Mouse (Mus musculus) CH12.LX (cell line): ENCODE measurements at regions not wholly inside any gene's neighbourhood (a gene's known extent, or its start where the extent isn't known, plus 50 kb on each side); places are given as distances from the start of the nearest gene placed in this dataset.

Source experiments
- DNase-seq: peaks from one replicate; pipeline ENCODE4 v3.0.0-alpha.2; 2013; ENCODE audit errors: extremely low read depth
- H3K27ac ChIP-seq: 2 replicates; pipeline ENCODE4 v1.5.1; 2012; ENCODE audit warnings: low read depth, mild to moderate bottlenecking, control low read depth, moderate library complexity; ENCODE audit not compliant: insufficient read depth
- H3K27me3 ChIP-seq: replicated peaks from 2 replicates; pipeline ENCODE3; 2012; ENCODE audit warnings: inconsistent platforms
- H3K36me3 ChIP-seq, 2 experiments: replicated peaks in 1 of 2; 2 replicates each; pipeline versions ENCODE3 to v1.6.1; 2012; ENCODE audit warnings: inconsistent platforms in 1 of 2, low read length in 1 of 2, mild to moderate bottlenecking in 1 of 2, mixed read lengths in 1 of 2, moderate library complexity in 1 of 2; ENCODE audit not compliant: control insufficient read depth in 1 of 2, insufficient read depth in 1 of 2
- H3K4me1 ChIP-seq, 2 experiments: 2 replicates each; pipeline ENCODE4 v1.6.1; 2012; ENCODE audit warnings: inconsistent platforms in 1 of 2, moderate library complexity in 1 of 2; ENCODE audit not compliant: insufficient read depth in 2 of 2, control insufficient read depth in 1 of 2
- H3K4me2 ChIP-seq: 2 replicates; pipeline ENCODE4 v1.6.1; 2012; ENCODE audit warnings: low read depth, mild to moderate bottlenecking, control low read depth; ENCODE audit not compliant: poor library complexity, insufficient read depth, severe bottlenecking
- H3K4me3 ChIP-seq, 3 experiments: fragments of 150-350 bp in 1 of 3; sonication (generic) in 1 of 3; replicated peaks in 1 of 3; 2 replicates each; pipeline versions ENCODE3 to v1.5.1; 2011 to 2012; ENCODE audit warnings: low read depth in 2 of 3, low read length in 2 of 3, mild to moderate bottlenecking in 2 of 3, moderate library complexity in 2 of 3, control low read depth in 1 of 3, improper control_type of control experiment in 1 of 3, inconsistent platforms in 1 of 3, mixed read lengths in 1 of 3; ENCODE audit not compliant: poor library complexity in 1 of 3
- H3K79me2 ChIP-seq: replicated peaks from 2 replicates; pipeline ENCODE4 v1.6.1; 2012; ENCODE audit warnings: mild to moderate bottlenecking, moderate library complexity; ENCODE audit not compliant: control insufficient read depth, poor library complexity, insufficient read depth, severe bottlenecking; ENCODE audit errors: extremely low read depth
- H3K9ac ChIP-seq: 2 replicates; pipeline ENCODE4 v1.6.1; 2012; ENCODE audit warnings: low read depth, mild to moderate bottlenecking, control low read depth, moderate library complexity; ENCODE audit not compliant: insufficient read depth
- H3K9me3 ChIP-seq: replicated peaks from 2 replicates; pipeline ENCODE3; 2012; ENCODE audit warnings: low read length, inconsistent platforms, mixed read lengths
- BHLHE40 ChIP-seq: IDR thresholded peaks from 2 replicates; pipeline ENCODE4 v1.6.1; 2011; ENCODE audit warnings: mild to moderate bottlenecking, low read depth, low read length, improper control_type of control experiment
- CHD2 ChIP-seq: IDR thresholded peaks from 2 replicates; pipeline ENCODE4 v1.6.1; 2011; ENCODE audit warnings: low read length, improper control_type of control experiment
- CTCF ChIP-seq, 2 experiments: IDR thresholded peaks in 1 of 2; conservative IDR thresholded peaks in 1 of 2; 2 replicates each; pipeline ENCODE4 v1.5.1; 2011 to 2012; ENCODE audit warnings: low read depth in 2 of 2, low read length in 2 of 2, improper control_type of control experiment in 1 of 2, inconsistent platforms in 1 of 2, mild to moderate bottlenecking in 1 of 2, moderate library complexity in 1 of 2
- ELF1 ChIP-seq: IDR thresholded peaks from 2 replicates; pipeline ENCODE4 v1.6.1; 2014; ENCODE audit warnings: low read depth, mild to moderate bottlenecking, inconsistent platforms, low read length, improper control_type of control experiment
- EP300 ChIP-seq: IDR thresholded peaks from 2 replicates; pipeline ENCODE4 v1.6.1; 2011; ENCODE audit warnings: low read length, improper control_type of control experiment
- ETS1 ChIP-seq: conservative IDR thresholded peaks from 2 replicates; pipeline ENCODE4 v1.6.1; 2012; ENCODE audit warnings: low read depth, mild to moderate bottlenecking, inconsistent platforms, low read length, improper control_type of control experiment, moderate library complexity
- GABPA ChIP-seq: IDR thresholded peaks from 2 replicates; pipeline ENCODE4 v1.6.1; 2012; ENCODE audit warnings: low read depth, low read length, improper control_type of control experiment, inconsistent platforms; ENCODE audit not compliant: insufficient replicate concordance
- HCFC1 ChIP-seq: IDR thresholded peaks from 2 replicates; pipeline ENCODE4 v1.6.1; 2012; ENCODE audit warnings: low read depth, mild to moderate bottlenecking, inconsistent platforms, low read length, improper control_type of control experiment
- JUN ChIP-seq: IDR thresholded peaks from 2 replicates; pipeline ENCODE4 v1.6.1; 2011; ENCODE audit warnings: low read depth, mild to moderate bottlenecking, low read length, improper control_type of control experiment, moderate library complexity; ENCODE audit not compliant: insufficient read depth
- JUND ChIP-seq: conservative IDR thresholded peaks from 2 replicates; pipeline ENCODE4 v1.6.1; 2011; ENCODE audit warnings: low read depth, low read length, improper control_type of control experiment
- KAT2A ChIP-seq: IDR thresholded peaks from 2 replicates; pipeline ENCODE4 v1.6.1; 2012; ENCODE audit warnings: low read length, improper control_type of control experiment, inconsistent platforms; ENCODE audit not compliant: insufficient replicate concordance
- MAZ ChIP-seq: IDR thresholded peaks from 2 replicates; pipeline ENCODE4 v1.6.1; 2012; ENCODE audit warnings: low read depth, mild to moderate bottlenecking, inconsistent platforms, low read length, improper control_type of control experiment, moderate library complexity
- MEF2A ChIP-seq: IDR thresholded peaks from 2 replicates; pipeline ENCODE4 v1.6.1; 2014; ENCODE audit warnings: low read depth, mild to moderate bottlenecking, inconsistent platforms, low read length, improper control_type of control experiment, borderline replicate concordance
- MXI1 ChIP-seq: IDR thresholded peaks from 2 replicates; pipeline ENCODE4 v1.6.1; 2011; ENCODE audit warnings: mild to moderate bottlenecking, low read depth, low read length, improper control_type of control experiment
- MYC ChIP-seq: IDR thresholded peaks from 2 replicates; pipeline ENCODE4 v1.6.1; 2011; ENCODE audit warnings: low read depth, mild to moderate bottlenecking, improper control_type of control experiment, low read length
- NELFE ChIP-seq: IDR thresholded peaks from 2 replicates; pipeline ENCODE4 v1.6.1; 2011; ENCODE audit warnings: low read depth, low read length, improper control_type of control experiment
- NRF1 ChIP-seq: IDR thresholded peaks from 2 replicates; pipeline ENCODE4 v1.6.1; 2014; ENCODE audit warnings: low read depth, mild to moderate bottlenecking, inconsistent platforms, low read length, improper control_type of control experiment, moderate library complexity
- POLR2AphosphoS2 ChIP-seq: IDR thresholded peaks from 2 replicates; pipeline ENCODE4 v1.6.1; 2011; ENCODE audit warnings: low read depth, low read length, improper control_type of control experiment
- RCOR1 ChIP-seq: conservative IDR thresholded peaks from 2 replicates; pipeline ENCODE4 v1.6.1; 2012; ENCODE audit warnings: low read depth, mild to moderate bottlenecking, inconsistent platforms, low read length, improper control_type of control experiment
- SIN3A ChIP-seq: IDR thresholded peaks from 2 replicates; pipeline ENCODE4 v1.6.1; 2012; ENCODE audit warnings: low read length, improper control_type of control experiment, inconsistent platforms
- SMC3 ChIP-seq: IDR thresholded peaks from 2 replicates; pipeline ENCODE4 v1.6.1; 2011; ENCODE audit warnings: low read depth, low read length, improper control_type of control experiment
- TCF12 ChIP-seq: IDR thresholded peaks from 2 replicates; pipeline ENCODE4 v1.6.1; 2014; ENCODE audit warnings: low read depth, mild to moderate bottlenecking, inconsistent platforms, low read length, improper control_type of control experiment
- UBTF ChIP-seq: IDR thresholded peaks from 2 replicates; pipeline ENCODE4 v1.6.1; 2012; ENCODE audit warnings: low read depth, mild to moderate bottlenecking, inconsistent platforms, low read length, improper control_type of control experiment, moderate library complexity
- ZC3H11A ChIP-seq: IDR thresholded peaks from 2 replicates; pipeline ENCODE4 v1.6.1; 2012; ENCODE audit warnings: low read depth, mild to moderate bottlenecking, inconsistent platforms, low read length, improper control_type of control experiment
- ZKSCAN1 ChIP-seq: IDR thresholded peaks from 2 replicates; pipeline ENCODE4 v1.6.1; 2012; ENCODE audit warnings: low read depth, inconsistent platforms, low read length, improper control_type of control experiment, borderline replicate concordance
- ZMIZ1 ChIP-seq: IDR thresholded peaks from 2 replicates; pipeline ENCODE4 v1.6.1; 2012; ENCODE audit warnings: low read depth, mild to moderate bottlenecking, inconsistent platforms, low read length, improper control_type of control experiment
- ZNF384 ChIP-seq: IDR thresholded peaks from 2 replicates; pipeline ENCODE4 v1.6.1; 2012; ENCODE audit warnings: low read depth, low read length, improper control_type of control experiment, inconsistent platforms
- dilution Hi-C: fragments of 300-500 bp; cut with MboI; formaldehyde crosslinking; loops from 2 replicates; pipeline ENCODE4 v1.14.3; 2020; ENCODE audit warnings: low sequenced_read_pairs; ENCODE audit not compliant: extremely low pct_unique_long_range_greater_than_20kb, extremely low pct_ligation_motif_present
- in situ Hi-C: fragments of 300-500 bp; cut with MboI; formaldehyde crosslinking; loops from 3 replicates; pipeline ENCODE4 v1.14.3; 2019; ENCODE audit warnings: low sequenced_read_pairs, low pct_ligation_motif_present, low pct_unique_long_range_greater_than_20kb, mixed read lengths

- Histone ChIP-seq H3K4me1 (no peaks in the 10 kb centered on the region), H3K27ac (no peak overlapping the region), H3K9me3 (no peaks in the 10 kb centered on the region), H3K27me3 (no peaks in the 10 kb centered on the region)
- no peak for TF ChIP-seq KAT2A
- TF ChIP-seq NELFE: no peak
- TF ChIP-seq SIN3A: no peak
- no peak for TF ChIP-seq MAZ
- TF ChIP-seq MXI1: no peak
- TF ChIP-seq BHLHE40: no peak
- no peak for TF ChIP-seq TCF12
- no peak for TF ChIP-seq POLR2AphosphoS2
- TF ChIP-seq JUN: no peak
- TF ChIP-seq MYC: no peak
- TF ChIP-seq EP300: no peak
- no peak for TF ChIP-seq CHD2
- TF ChIP-seq HCFC1: no peak
- TF ChIP-seq UBTF: no peak
- no peak for TF ChIP-seq ZMIZ1
- no peak for TF ChIP-seq SMC3
- TF ChIP-seq, all 38 proteins: peak for 0
- in situ Hi-C loops (no loop called here), dilution Hi-C loops (no loop called here)
- Histone ChIP-seq H3K36me3 (no peaks in the 10 kb centered on the region), H3K4me2 (no peak overlapping the region), H3K9ac (no peak overlapping the region), H3K4me3 (no peak overlapping the region), H3K79me2 (no peaks in the 10 kb centered on the region)
- DNase-seq: no peak
Observed at GRCm38 (mm10) chr15:51503341-51503740, 2381.4 kb upstream of the Gm7489 start.

GRCm38 (mm10) chr15:51504016-51504760 lies 2380.5 kb upstream of the Gm7489 start:
- Histone ChIP-seq H3K36me3 (no peaks in the 10 kb centered on the region), H3K27me3 (no peaks in the 10 kb centered on the region), H3K9me3 (no peaks in the 10 kb centered on the region)
- dilution Hi-C loops: no loop called here
- in situ Hi-C loops: no loop called here
- TF ChIP-seq JUND: no peak
- no peak for TF ChIP-seq ZNF384
- no peak for TF ChIP-seq POLR2AphosphoS2
- no peak for TF ChIP-seq ETS1
- TF ChIP-seq ELF1: no peak
- TF ChIP-seq RCOR1: no peak
- TF ChIP-seq MYC: no peak
- no peak for TF ChIP-seq MEF2A
- no peak for TF ChIP-seq NRF1
- TF ChIP-seq HCFC1: no peak
- no peak for TF ChIP-seq SMC3
- no peak for TF ChIP-seq GABPA
- no peak for TF ChIP-seq CTCF (conservative IDR thresholded peaks at IDR 0.05 in 1 of 2, IDR thresholded peaks at IDR 0.05 in 1 of 2; ENCODE audit: low read depth in 2 of 2, low read length in 2 of 2)
- TF ChIP-seq ZKSCAN1: no peak
- no peak for TF ChIP-seq ZC3H11A
- TF ChIP-seq, all 38 proteins: peak for 0
- Histone ChIP-seq H3K9ac (no peak overlapping the region), H3K79me2 (no peaks in the 10 kb centered on the region), H3K4me1 (no peaks in the 10 kb centered on the region), H3K27ac (no peak overlapping the region), H3K4me2 (no peak overlapping the region), H3K4me3 (no peak overlapping the region)
- DNase-seq: no peak
